Mouse (Mus musculus) left cerebral cortex, postnatal 36 days (tissue): Measurements from ENCODE around the gene Mlxipl. TPM values are rescaled to one million over a fixed set of nuclear protein-coding genes. Genes with fewer than 3 reads are reported as not detected.

Experiments
- DNase-seq, 2 experiments: peaks; one replicate each; pipeline ENCODE4 v3.0.0; 2021 to 2022; ENCODE audit warnings: low spot score in 2 of 2, mixed read lengths in 1 of 2
- intact Hi-C: fragments of 180-260 bp; cut with DNase I; formaldehyde crosslinking; loops from one replicate; pipeline ENCODE4 v1.15.1; 2025
- total RNA-seq, 2 experiments: library from RNA; stranded (reverse); gene quantifications; 2 replicates each; pipeline ENCODE4 v1.2.3; 2021

Gene Mlxipl
- total RNA-seq, 2 experiments from 2014 or later, result 2.4 to 4.7 TPM

DNA sequence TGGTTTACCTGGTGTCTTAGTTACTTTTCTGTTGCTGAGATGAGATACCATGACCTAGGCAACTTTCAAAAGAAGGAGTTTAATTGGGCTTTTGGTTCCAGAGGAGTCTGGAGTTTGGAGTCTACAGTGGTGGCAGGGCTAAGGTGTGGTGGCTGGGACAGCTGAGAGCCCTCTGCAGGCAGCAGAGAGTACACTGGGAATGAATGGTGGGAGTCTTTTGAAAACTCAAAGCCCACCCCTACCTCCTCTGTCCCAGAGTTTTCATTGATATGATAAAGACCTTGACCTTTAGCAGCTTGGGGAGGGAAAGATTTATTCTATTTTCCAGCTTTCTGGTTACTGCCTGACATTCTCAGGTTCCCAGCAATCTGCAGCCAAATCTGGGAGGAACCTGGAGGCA, 85.4 kb downstream of the Mlxipl start:
- no peak for DNase-seq
- intact Hi-C loops, result no loop called here

DNA sequence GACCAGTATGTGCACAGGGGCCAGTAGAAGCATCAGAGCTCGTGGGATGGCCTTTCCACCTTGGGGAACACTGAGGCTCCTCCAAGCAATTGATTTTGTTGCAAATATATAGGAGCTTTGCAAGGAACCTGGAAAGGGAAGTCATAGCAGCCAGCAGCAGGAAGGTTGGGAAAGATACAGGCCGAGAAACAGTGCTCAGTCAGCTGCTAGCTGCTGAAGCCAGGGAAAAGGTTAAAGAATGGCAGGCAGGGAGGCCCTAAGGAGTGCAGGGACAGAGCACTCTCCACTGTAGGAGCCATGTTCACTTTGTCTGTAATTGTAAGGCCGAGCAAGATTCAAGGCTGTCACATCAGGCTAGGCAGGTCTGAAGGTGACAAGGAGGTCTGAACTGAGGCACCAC, 88.8 kb downstream of the Mlxipl start:
- DNase-seq, result no peak

DNA sequence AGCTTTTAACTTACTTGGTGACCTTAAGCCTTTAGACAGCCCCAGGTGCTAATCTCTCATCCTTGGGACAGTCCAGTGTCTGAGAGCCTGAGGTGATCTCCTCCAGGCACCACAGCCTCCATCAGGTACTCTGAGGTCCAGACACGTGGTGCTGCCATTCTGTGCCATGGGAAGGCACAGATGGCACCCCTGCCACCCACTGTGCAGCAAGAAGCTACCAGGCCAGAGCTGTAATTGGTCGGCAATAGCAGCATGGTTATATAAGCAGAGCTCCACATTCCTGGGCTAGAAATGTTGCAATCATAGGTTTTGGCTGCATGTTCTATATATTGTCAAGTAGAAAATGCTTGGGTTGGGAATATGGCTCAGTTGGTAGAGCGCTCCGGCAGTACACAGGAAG, 89.3 kb downstream of the Mlxipl start:
- DNase-seq, result peak; percentile 53 to 69
- intact Hi-C loops, result no loop called here

More for the DNA sequence above, 88.8 kb downstream of the Mlxipl start:
- intact Hi-C loops, result no loop called here

DNA sequence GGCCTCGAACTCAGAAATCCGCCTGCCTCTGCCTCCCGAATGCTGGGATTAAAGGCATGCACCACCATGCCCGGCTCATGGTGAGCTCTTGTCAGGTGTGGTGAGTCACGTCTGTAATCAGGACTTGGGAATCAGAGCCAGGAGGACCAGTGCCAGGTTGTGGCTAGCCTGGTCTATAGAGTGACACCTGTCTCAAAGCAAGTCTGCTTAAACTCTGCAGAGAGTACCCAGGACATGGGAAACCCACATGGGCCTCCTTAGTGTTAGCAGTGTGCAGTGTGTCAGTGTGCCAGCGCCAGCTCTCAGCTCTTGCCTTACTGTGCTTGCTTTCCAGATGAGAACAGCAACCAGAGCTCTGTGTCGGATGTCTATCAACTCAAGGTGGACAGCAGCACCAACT, 89.9 kb downstream of the Mlxipl start:
- DNase-seq, result no peak
- intact Hi-C loops, result no loop called here

DNA sequence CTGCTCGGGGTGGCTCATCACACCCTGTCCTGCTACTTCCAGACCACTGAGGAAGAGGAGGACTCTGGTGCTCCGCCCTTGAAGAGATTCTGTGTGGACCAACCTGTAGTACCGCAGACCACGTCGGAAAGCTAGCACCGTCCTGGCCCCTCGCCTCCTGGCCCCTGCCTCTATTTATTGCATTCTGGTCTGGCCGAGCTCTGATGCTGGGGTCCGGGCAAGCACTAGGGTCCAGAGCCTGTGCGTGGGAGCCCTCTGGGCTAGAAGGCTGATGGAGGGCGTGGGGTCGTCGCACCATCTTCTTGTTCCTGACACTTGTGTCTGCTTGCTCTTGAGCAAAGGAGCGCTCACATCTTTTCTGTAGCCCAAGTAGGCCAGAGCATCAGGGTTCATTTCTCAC, 91.1 kb downstream of the Mlxipl start:
- no peak for DNase-seq
- intact Hi-C loops, result no loop called here

DNA sequence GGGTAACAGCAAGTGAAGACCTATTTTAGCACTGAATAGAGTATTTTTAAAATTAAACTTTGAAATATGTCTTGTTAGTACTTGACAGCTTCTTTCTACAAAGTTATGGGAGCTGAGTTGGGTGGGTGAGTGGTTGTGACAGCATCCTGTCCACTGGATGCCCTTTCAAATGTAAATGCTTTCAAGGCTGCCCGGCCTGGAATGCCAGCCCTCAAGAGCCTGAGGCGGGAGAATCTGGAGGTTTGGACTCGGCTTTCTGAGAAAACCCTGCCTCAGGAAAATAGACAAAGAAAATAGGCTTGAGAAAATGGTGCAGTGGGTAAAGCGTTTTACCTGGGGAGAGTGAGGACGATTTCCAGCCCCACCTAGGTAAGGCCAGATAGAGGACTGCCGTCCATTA, 92.1 kb downstream of the Mlxipl start:
- intact Hi-C loops, result no loop called here

DNA sequence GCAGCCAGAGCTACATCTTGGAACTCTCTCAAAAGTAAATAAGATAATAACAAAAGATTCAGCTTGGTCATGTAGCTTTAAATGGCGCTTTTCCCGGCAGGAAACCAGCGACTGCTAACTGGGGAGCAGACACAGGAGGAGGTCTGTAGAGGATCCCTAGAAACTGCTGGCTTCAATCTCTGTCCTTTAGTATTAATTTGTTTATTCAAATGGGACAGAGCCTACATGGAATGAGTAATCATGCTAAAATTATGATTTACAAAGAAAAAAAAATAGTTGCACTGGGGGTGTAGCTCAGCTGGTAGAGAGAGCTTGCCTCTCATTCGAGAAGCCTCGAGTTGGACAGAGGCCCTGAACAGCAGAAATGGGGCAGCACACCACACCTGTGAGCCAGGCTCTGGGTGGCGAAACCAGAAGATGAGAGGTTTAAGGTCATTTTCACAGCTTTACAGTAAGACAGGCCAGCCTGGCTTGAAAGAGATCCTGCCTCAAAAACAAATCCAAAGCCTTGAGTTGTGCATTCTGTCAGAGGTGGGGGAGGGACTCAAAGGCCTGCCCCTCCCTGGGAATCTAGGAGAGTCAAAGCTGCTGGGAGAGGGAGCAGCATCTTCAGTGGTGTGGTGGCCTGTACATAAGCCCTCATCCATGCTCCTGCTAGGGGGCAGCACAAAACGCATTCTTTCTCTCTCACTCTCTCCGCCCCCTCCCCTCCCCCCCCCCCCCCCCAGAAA, 93.6 kb downstream of the Mlxipl start:
- peak; percentile 56 to 68 for DNase-seq
- intact Hi-C loops, result no loop called here

More for the DNA sequence above, 92.1 kb downstream of the Mlxipl start:
- DNase-seq, result no peak

DNA sequence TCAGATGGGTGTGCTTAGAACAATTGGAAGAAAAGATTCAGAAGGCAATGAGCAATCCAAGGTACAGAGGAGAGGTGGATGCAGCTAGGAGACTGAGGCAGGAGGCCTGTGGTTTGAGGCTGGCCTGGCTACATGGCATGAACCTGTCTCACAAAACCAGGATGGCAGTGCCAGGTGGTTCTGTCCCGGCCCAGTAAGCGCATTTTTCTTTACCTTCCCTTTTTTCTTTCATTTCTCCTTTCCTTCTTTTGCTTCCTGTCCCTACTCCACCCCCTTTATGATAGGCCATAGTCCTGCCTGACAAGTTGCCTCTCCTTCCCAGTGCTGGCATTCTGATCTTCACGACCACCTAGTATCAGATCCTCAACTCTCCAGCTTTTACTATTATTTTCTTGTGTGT, 95.3 kb downstream of the Mlxipl start:
- no peak for DNase-seq
- intact Hi-C loops, result loop anchor here (5.0 kb wide), 1 partner anchor 178 kb away; the partner anchor contains the start of gene Abhd11

DNA sequence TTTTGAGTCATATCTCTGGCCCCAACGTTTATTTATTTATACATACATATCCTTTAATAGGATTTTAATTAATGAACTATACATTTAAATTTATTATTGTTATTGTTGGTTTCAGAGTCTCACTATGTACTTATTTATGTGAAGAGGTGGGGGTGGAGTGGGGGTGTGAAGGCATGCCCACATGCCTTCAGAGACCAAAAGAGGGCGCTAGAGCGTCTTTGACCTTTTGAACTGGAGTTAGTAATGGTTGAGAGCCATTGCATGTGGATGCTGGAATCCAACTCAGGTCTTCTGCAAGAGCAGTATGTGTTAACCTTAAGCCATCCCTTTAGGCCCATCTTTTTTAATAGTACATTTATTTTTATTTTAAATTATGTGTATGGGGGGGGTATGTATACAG, 95.9 kb downstream of the Mlxipl start:
- no peak for DNase-seq
- intact Hi-C loops, result loop anchor here (5.0 kb wide), 1 partner anchor 178 kb away; the partner anchor contains the start of gene Abhd11

DNA sequence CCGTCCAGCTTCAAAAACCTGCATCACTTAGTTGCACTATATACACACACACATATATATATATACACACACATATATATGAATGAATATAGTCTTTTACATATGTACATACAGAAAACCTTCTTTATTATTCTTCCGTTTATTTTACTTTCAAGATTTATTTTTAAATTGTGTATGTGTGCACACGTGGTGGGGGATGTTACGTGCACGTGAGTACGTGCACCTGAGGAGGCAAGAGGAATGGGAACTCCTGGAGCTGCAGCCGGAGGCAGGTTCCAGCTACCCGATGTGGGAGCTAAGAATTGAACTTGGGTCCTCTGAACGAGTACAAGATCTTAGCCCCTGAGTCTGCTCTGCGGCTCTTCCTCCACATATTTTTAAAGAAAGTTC, 96.5 kb downstream of the Mlxipl start:
- intact Hi-C loops, result loop anchor here (2.0 to 5.0 kb wide), 2 partner anchors 37 to 179 kb away; partner anchors contain the start of genes Abhd11 and Tbl2
- no peak for DNase-seq

DNA sequence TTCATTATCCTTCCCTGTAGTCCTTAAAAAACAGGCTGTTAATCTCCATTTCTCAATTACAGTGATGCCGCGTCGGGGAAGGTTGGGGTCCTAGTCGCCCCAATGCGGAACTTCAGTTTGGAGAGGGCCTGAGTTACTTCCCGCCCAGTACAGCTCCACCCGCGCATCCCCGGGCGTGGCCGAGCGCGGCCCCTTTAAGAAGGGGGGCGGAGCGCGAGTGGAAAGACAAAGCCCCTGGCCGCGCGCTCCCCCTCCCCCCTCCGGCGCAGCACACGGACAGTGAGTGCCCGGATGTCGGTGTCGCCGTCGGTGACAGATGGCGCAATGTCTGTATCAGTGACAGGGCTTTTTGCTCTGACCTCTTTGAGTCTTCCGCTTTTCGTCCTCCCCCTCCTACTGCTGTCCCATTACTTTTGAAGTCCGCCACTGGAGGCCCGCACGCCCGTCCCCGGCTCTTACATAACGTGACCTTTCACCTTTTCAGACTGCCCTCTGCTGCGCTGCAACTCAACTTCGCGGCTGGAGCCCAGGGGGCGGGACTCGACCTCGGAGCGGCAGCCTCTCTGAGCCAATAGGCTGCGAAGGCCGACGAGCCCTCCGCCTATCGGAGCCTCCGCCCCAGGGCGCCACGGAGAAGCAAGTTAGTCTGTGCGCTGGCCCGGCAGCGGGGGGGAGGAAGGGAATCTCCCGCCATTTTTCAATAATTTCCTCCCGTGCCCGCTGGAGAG, 97.1 kb downstream of the Mlxipl start, which contains the start of gene Baz1b:
Gene Baz1b, plus strand, starts transcription at position 644 of the 728 bp plus-strand sequence.
- intact Hi-C loops, result loop anchor here (1.0 to 5.0 kb wide), 3 partner anchors 18 to 179 kb away; partner anchors contain the start of genes Abhd11, Bcl7b and Tbl2
- DNase-seq, result peak; percentile 98 to 99

DNA sequence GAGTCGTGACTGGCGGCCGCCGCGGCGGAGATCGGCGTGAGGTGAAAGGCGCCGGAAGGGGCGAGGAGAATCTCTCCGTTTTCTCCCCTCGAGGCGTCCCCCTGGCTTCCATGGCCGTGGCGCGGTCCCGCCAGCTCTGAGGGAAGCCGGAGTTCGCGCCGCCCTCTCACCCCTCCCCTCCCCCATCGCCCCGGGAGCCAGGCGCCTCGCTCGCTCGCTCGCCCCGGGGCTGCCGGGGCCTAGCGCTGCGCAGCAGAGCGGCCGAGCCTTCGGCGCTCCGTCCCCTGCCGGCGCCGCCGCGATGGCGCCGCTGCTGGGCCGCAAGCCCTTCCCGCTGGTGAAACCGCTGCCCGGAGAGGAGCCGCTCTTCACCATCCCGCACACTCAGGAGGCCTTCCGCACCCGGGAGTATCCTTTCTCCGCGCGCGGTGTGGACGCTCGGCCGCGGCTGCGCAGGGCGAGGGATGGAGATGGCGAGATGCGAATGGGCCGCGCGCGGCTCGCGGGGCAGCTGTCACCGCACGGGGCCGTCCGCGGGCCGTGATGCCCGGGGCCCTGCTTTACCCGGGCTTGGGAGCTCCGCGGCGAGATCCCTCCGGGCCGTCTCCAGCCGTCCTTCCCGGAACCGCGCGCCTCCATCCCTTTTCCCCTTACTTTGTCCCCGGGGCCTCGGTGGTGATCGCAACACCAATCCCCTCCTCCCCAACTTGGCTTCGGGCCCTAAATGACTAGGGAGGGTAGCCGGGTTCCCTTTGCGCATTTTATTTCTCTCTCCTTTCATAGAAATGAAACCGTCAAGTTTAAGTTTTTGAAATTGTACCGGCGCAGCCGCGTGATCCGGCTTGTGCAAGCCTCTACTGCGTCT, 97.9 kb downstream of the Mlxipl start:
- DNase-seq, result peak in 1 of 2 experiments; percentile 55
- intact Hi-C loops, result loop anchor here (1.0 to 5.0 kb wide), 3 partner anchors 19 to 180 kb away; partner anchors contain the start of genes Abhd11, Bcl7b and Tbl2

Other genes starting within 250 kb of the Mlxipl start
- not detected for gene Tmem270, start 183.2 kb upstream of the Mlxipl start, total RNA-seq
- not detected for gene Cldn13, start 174.4 kb upstream of the Mlxipl start, total RNA-seq
- gene Mettl27, start 157.5 kb upstream of the Mlxipl start, total RNA-seq, result 10 to 100 TPM in 1 of 2 experiments, 1 to 10 TPM in 1; 9.6 to 10.9 TPM
- not detected for gene Cldn4, start 143.0 kb upstream of the Mlxipl start, total RNA-seq
- under 1 TPM; 0.49 to 0.52 TPM for gene Cldn3, start 103.7 kb upstream of the Mlxipl start, total RNA-seq
- gene Abhd11, start 80.7 kb upstream of the Mlxipl start, total RNA-seq, result 10 to 100 TPM; 31.1 to 39.2 TPM
- 100 to 1,000 TPM; 340 to 404 TPM for gene Stx1a, start 66.4 kb upstream of the Mlxipl start, total RNA-seq
- 10 to 100 TPM; 40.9 to 52.1 TPM for gene Dnajc30, start 25.7 kb upstream of the Mlxipl start, total RNA-seq
- 10 to 100 TPM; 41.0 to 50.0 TPM for gene Bud23, start 24.9 kb upstream of the Mlxipl start, total RNA-seq
- gene Vps37d, start 11.6 kb upstream of the Mlxipl start, total RNA-seq, result 10 to 100 TPM; 26.8 to 36.0 TPM
- 10 to 100 TPM; 28.4 to 30.8 TPM for gene Tbl2, start 59.8 kb downstream of the Mlxipl start, total RNA-seq
- gene Bcl7b, start 78.4 kb downstream of the Mlxipl start, total RNA-seq, result 10 to 100 TPM; 54.7 to 58.3 TPM
- 10 to 100 TPM; 60.9 to 85.3 TPM for gene Baz1b, start 97.4 kb downstream of the Mlxipl start, total RNA-seq
- 1 to 10 TPM; 5.1 to 6.7 TPM for gene Fzd9, start 161.3 kb downstream of the Mlxipl start, total RNA-seq